Mouse (Mus musculus) heart, embryonic 14.5 days (tissue): ENCODE results near the gene Skint2. TPM values are rescaled to one million over a fixed set of nuclear protein-coding genes. Genes with fewer than 3 reads are reported as not detected.

ENCODE experiments used
- ATAC-seq: fragments of 200-750 bp; cut with Nextera tagmentation; 2 replicates; pipeline ENCODE4 v1.8.0; 2017; ENCODE audit warnings: low read depth, moderate TSS enrichment; ENCODE audit not compliant: insufficient number of reproducible peaks, insufficient read depth, low FRiP score
- H3K27ac ChIP-seq, 2 experiments: fragments of 200-500 bp in 1 of 2; fragments of 300-500 bp in 1 of 2; sonication (generic) in 1 of 2; replicated peaks in 1 of 2; 2 replicates each; pipeline ENCODE4 v1.5.1; 2012 to 2014; ENCODE audit warnings: low read depth in 2 of 2, low read length in 2 of 2, control low read depth in 1 of 2, mild to moderate bottlenecking in 1 of 2, mixed read lengths in 1 of 2; ENCODE audit not compliant: control insufficient read depth in 1 of 2, insufficient read depth in 1 of 2
- H3K27me3 ChIP-seq: fragments of 300-500 bp; sonication (generic); 2 replicates; pipeline ENCODE4 v1.6.1; 2014; ENCODE audit warnings: mild to moderate bottlenecking, low read length, control low read depth; ENCODE audit not compliant: control insufficient read depth, insufficient read depth
- H3K36me3 ChIP-seq: fragments of 300-500 bp; sonication (generic); 2 replicates; pipeline ENCODE4 v1.6.1; 2014; ENCODE audit warnings: mild to moderate bottlenecking, control low read depth, low read length, mixed read lengths; ENCODE audit not compliant: control insufficient read depth, insufficient read depth
- H3K4me1 ChIP-seq, 2 experiments: fragments of 200-500 bp in 1 of 2; fragments of 300-500 bp in 1 of 2; sonication (generic) in 1 of 2; 2 replicates each; pipeline ENCODE4 v1.6.1; 2012 to 2014; ENCODE audit warnings: low read length in 2 of 2, control low read depth in 1 of 2, mixed read lengths in 1 of 2; ENCODE audit not compliant: control insufficient read depth in 2 of 2, insufficient read depth in 2 of 2
- H3K4me2 ChIP-seq: fragments of 300-500 bp; sonication (generic); 2 replicates; pipeline ENCODE4 v1.6.1; 2014; ENCODE audit warnings: mild to moderate bottlenecking, low read length
- H3K4me3 ChIP-seq, 2 experiments: fragments of 200-500 bp in 1 of 2; fragments of 300-500 bp in 1 of 2; sonication (generic) in 1 of 2; 2 replicates each; pipeline ENCODE4 v1.5.1; 2012 to 2014; ENCODE audit warnings: low read length in 2 of 2, mild to moderate bottlenecking in 2 of 2, control low read depth in 1 of 2, low read depth in 1 of 2, moderate library complexity in 1 of 2; ENCODE audit not compliant: control insufficient read depth in 1 of 2, insufficient read depth in 1 of 2
- H3K9ac ChIP-seq: fragments of 300-500 bp; sonication (generic); 2 replicates; pipeline ENCODE4 v1.6.1; 2014; ENCODE audit warnings: mild to moderate bottlenecking, low read length
- H3K9me3 ChIP-seq: fragments of 300-500 bp; sonication (generic); 2 replicates; pipeline ENCODE4 v1.6.1; 2016; ENCODE audit warnings: low read length, control low read depth; ENCODE audit not compliant: control insufficient read depth
- WGBS: fragments of 180-500 bp; shearing (Covaris S2); extraction: QIAGEN DNeasy Blood & Tissue Kit; methylation state at CpG from one replicate; pipeline ENCODE4 v1.1.7; 2014; 5-methylcytosine and 5-hydroxymethylcytosine counted together
- polyA plus RNA-seq: library from polyadenylated mRNA; unstranded; fragments of >200 nt; fragmentation: Nextera tagmentation; extraction: Ambion mirVana; gene quantifications from 2 replicates; pipeline ENCODE4 v1.2.1, GENCODE M21; 2014

The Skint2 gene
- not detected in 2 replicates for polyA plus RNA-seq

DNA sequence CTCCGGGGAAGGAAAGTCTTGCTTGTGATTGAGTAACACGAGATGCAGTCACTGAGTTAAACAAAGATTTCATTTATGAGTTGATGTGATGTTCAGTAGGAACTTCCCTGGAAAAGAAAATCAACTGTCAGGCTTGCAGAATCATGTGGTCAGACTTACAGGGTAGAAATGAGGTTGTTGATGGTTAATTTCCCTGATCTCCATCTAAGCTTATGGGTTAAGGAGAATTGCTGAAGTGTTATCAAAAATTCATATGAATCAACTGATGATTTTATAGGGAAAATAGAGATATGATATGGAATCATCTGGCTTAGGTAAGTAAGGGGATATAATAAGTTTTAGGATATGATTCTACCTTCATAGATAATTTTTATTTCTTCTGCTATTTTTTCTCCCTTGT, at the start of gene Skint2:
Gene Skint2, plus strand, starts transcription at position 301 of the 400 bp plus-strand sequence.
- H3K27me3 ChIP-seq = no peaks in the 10 kb centered on the region
- H3K4me3 ChIP-seq = no peak within 1 kb of the TSS
- H3K27ac ChIP-seq = no peak within 1 kb of the TSS
- no peak within 1 kb of the TSS for H3K4me2 ChIP-seq
- H3K4me1 ChIP-seq = no peaks in the 10 kb centered on the region
- H3K9ac ChIP-seq = no peak within 1 kb of the TSS
- ATAC-seq = no peak
- H3K36me3 ChIP-seq = no peaks in the 10 kb centered on the region
- no peaks in the 10 kb centered on the region for H3K9me3 ChIP-seq
- WGBS = 72% methylated on average over 2 of the region's 2 CpGs

Other genes starting within 250 kb of the Skint2 start
- gene Skint9, start 123.2 kb upstream of the Skint2 start, polyA plus RNA-seq = not detected in 2 replicates
- gene Skint10, start 217.7 kb downstream of the Skint2 start, polyA plus RNA-seq = not detected in 2 replicates